29 mouse cellular contexts compared by ENCODE assay signal in the genomic region with DNA sequence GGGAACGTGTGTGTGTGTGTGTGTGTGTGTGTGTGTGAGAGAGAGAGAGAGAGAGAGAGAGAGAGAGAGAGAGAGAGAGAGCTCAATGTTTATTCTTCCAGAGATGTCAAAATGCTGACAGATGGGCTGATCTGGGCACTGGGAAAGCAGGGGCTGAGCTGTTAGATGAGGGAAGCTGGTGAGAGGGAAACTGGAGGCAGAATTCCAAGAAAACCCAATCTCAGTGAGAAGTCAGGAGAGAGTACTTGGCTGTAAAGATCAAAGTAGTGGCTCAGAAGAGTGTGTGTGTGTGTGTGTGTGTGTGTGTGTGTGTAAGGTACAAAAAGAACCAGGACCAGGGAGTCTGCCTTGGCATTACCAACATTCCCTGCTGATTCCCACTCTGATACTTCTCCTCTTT. TPM values are rescaled to one million over a fixed set of nuclear protein-coding genes. Genes with fewer than 3 reads are reported as not detected.
DNase-seq lines count a peak whose midpoint lies in the region; ATAC-seq and TF ChIP-seq lines count a peak whose summit lies in the region.
"Had no signal": no experiment of that assay in that cellular context is flagged by ENCODE, and none has a peak within 500 bp of the region (broad histone marks: within the 10 kb centered on the region; RNA-seq: fewer than 3 reads in every experiment).

No protein-coding gene starts in this region.

- 6% methylated on average over 1 of the region's 1 CpGs for WGBS in lung, embryonic 14.5 days

- no peak overlapping the region for H3K4me3 ChIP-seq in lung, embryonic 14.5 days (ENCODE audit: low read depth, low read length)
- H3K4me3 ChIP-seq: embryonic facial prominence, embryonic 13.5 days; heart, embryonic 10.5 days; heart, embryonic 15.5 days; stomach, embryonic 15.5 days had no signal

- peak overlapping the region; percentile 25; the same call in 1 of the 2 replicates for H3K27ac ChIP-seq in lung, embryonic 14.5 days (ENCODE audit: low read depth)
- H3K27ac ChIP-seq: heart, embryonic 10.5 days; heart, embryonic 15.5 days; liver, embryonic 14.5 days; stomach, embryonic 15.5 days had no signal

- H3K4me1 ChIP-seq in lung, embryonic 14.5 days (ENCODE audit: insufficient read depth), result 0 out of 2 replicates have a peak, but pooled peaks cover 5% of the 10 kb centered on the region

- no peaks in the 10 kb centered on the region for H3K9me3 ChIP-seq in lung, embryonic 14.5 days (ENCODE audit: low read depth, low read length)
- H3K9me3 ChIP-seq: embryonic facial prominence, embryonic 13.5 days; G1E; heart, embryonic 10.5 days; heart, embryonic 15.5 days; stomach, embryonic 15.5 days had no signal

- ATAC-seq in cerebellum, adult (ENCODE audit: insufficient number of reproducible peaks, low FRiP score, low TSS enrichment), result no peak
- ATAC-seq in frontal cortex, adult (ENCODE audit: low TSS enrichment), result peak; percentile 74
- no peak for ATAC-seq in lung, embryonic 14.5 days (ENCODE audit: insufficient read depth)
- ATAC-seq: intestine, embryonic 16.5 days; lung, postnatal 0 days; Patski had no signal

- 0 out of 2 replicates have a peak, but pooled peaks cover 11% of the 10 kb centered on the region for H3K27me3 ChIP-seq in lung, embryonic 14.5 days (ENCODE audit: insufficient read depth, low read length)
- H3K27me3 ChIP-seq: Patski had no signal

- no peak overlapping the region for H3K9ac ChIP-seq in lung, embryonic 14.5 days
- H3K9ac ChIP-seq: heart, embryonic 15.5 days; liver, embryonic 14.5 days; stomach, embryonic 15.5 days had no signal

- H3K36me3 ChIP-seq in lung, embryonic 14.5 days (ENCODE audit: insufficient read depth), result no peaks in the 10 kb centered on the region
- H3K36me3 ChIP-seq: embryonic facial prominence, embryonic 13.5 days; G1E; heart, embryonic 10.5 days; heart, embryonic 15.5 days; stomach, embryonic 15.5 days had no signal

- no peak overlapping the region for H3K4me2 ChIP-seq in lung, embryonic 14.5 days
- H3K4me2 ChIP-seq: embryonic facial prominence, embryonic 13.5 days; heart, embryonic 15.5 days; stomach, embryonic 15.5 days had no signal

- DNase-seq in cerebellum, postnatal 14 days, result peak; percentile 49 to 52
- no peak for DNase-seq in frontal cortex, postnatal 25 days (ENCODE audit: low spot score in 2 of 2)
- DNase-seq in lung, embryonic 14.5 days, result peak; percentile 39
- DNase-seq in lung, adult 18-20 months, result no peak
- peak; percentile 50 for DNase-seq in NIH3T3 (ENCODE audit: low read depth)
- DNase-seq in adrenal gland, postnatal 10 days, result no peak
- DNase-seq: adrenal gland, postnatal 14 days; cerebellum, adult 2 months; cerebellum, postnatal 36 days; embryo, embryonic 11 days; gastrocnemius, postnatal 25 days; kidney, adult 8-10 months; kidney, postnatal 10 days; liver; midbrain, embryonic 14.5 days; right cerebral cortex, postnatal 25 days; thymus, adult 2 months; thymus, postnatal 36 days had no signal

- TF ChIP-seq CTCF in lung, embryonic 14.5 days (IDR thresholded peaks at IDR 0.05; ENCODE audit: low read depth), result no peak

RNA-seq across cellular contexts. Expression of gene Cd63, which starts 3.3 kb away (rescaled TPM):
- polyA plus RNA-seq in lung, embryonic 14.5 days (2014; fragmentation: Nextera tagmentation; extraction: Ambion mirVana), result 458 and 459 TPM in 2 replicates
- 100 to 1,000 TPM; 243 to 263 TPM for total RNA-seq in adrenal gland, postnatal 10 days (2021)

RNA-seq across cellular contexts. Expression of gene Gdf11, which starts 6.0 kb away (rescaled TPM):
- 3.5 and 4.5 TPM in 2 replicates for polyA plus RNA-seq in lung, embryonic 14.5 days (2014; fragmentation: Nextera tagmentation; extraction: Ambion mirVana)
- total RNA-seq in adrenal gland, postnatal 10 days (2021), result 1 to 10 TPM; 3.0 to 4.5 TPM

RNA-seq across cellular contexts. Expression of gene Rdh5, which starts 25.2 kb away (rescaled TPM):
- 10.5 and 12.5 TPM in 2 replicates for polyA plus RNA-seq in lung, embryonic 14.5 days (2014; fragmentation: Nextera tagmentation; extraction: Ambion mirVana)
- total RNA-seq in adrenal gland, postnatal 10 days (2021), result 10 to 100 TPM; 16.4 to 22.8 TPM

RNA-seq across cellular contexts. Expression of gene Bloc1s1, which starts 26.3 kb away (rescaled TPM):
- polyA plus RNA-seq in lung, embryonic 14.5 days (2014; fragmentation: Nextera tagmentation; extraction: Ambion mirVana), result 175 and 180 TPM in 2 replicates
- 100 to 1,000 TPM; 216 to 240 TPM for total RNA-seq in adrenal gland, postnatal 10 days (2021)

RNA-seq across cellular contexts. Expression of gene Itga7, which starts 36.1 kb away (rescaled TPM):
- polyA plus RNA-seq in lung, embryonic 14.5 days (2014; fragmentation: Nextera tagmentation; extraction: Ambion mirVana), result 1.5 and 2.1 TPM in 2 replicates
- 10 to 100 TPM; 24.4 to 36.7 TPM for total RNA-seq in adrenal gland, postnatal 10 days (2021)

Comparison
In these comparisons a context has a peak if more than half of its experiments do, and no peak if none do; other contexts are left out.
1. DNase-seq: peak in cerebellum, postnatal 14 days (2 of 2), lung, embryonic 14.5 days (single experiment) and NIH3T3 (single experiment); none in frontal cortex, postnatal 25 days (0 of 2), lung, adult 18-20 months (0 of 2) and adrenal gland, postnatal 10 days (single experiment).